Mouse (Mus musculus): ENCODE results near the gene Zic4. TPM values are rescaled to one million over a fixed set of nuclear protein-coding genes. Genes with fewer than 3 reads are reported as not detected.

Gene Zic4
- polyA plus RNA-seq, 1 experiment from 2014 or later: not detected

GRCm38 (mm10) chr9:91352786-91353185, 9.4 kb upstream of the Zic4 start:
- no peak for TF ChIP-seq CTCF (IDR thresholded peaks at IDR 0.05; ENCODE audit: low read depth)
- no peaks in the 10 kb centered on the region for H3K4me1 ChIP-seq (ENCODE audit: insufficient read depth)
- WGBS: under 1% methylated on average over 15 of the region's 15 CpGs
- no peak for ATAC-seq (ENCODE audit: insufficient read depth)
- H3K4me3 ChIP-seq (ENCODE audit: low read depth, low read length): no peak overlapping the region
- no peaks in the 10 kb centered on the region for H3K36me3 ChIP-seq (ENCODE audit: insufficient read depth)
- H3K9ac ChIP-seq: no peak overlapping the region
- peak; percentile 22 for DNase-seq
- no peak overlapping the region for H3K4me2 ChIP-seq
- H3K27ac ChIP-seq (ENCODE audit: low read depth): no peak overlapping the region
- peaks cover 85% of the 10 kb centered on the region for H3K27me3 ChIP-seq (ENCODE audit: insufficient read depth, low read length)
- H3K9me3 ChIP-seq (ENCODE audit: low read depth, low read length): no peaks in the 10 kb centered on the region

DNA sequence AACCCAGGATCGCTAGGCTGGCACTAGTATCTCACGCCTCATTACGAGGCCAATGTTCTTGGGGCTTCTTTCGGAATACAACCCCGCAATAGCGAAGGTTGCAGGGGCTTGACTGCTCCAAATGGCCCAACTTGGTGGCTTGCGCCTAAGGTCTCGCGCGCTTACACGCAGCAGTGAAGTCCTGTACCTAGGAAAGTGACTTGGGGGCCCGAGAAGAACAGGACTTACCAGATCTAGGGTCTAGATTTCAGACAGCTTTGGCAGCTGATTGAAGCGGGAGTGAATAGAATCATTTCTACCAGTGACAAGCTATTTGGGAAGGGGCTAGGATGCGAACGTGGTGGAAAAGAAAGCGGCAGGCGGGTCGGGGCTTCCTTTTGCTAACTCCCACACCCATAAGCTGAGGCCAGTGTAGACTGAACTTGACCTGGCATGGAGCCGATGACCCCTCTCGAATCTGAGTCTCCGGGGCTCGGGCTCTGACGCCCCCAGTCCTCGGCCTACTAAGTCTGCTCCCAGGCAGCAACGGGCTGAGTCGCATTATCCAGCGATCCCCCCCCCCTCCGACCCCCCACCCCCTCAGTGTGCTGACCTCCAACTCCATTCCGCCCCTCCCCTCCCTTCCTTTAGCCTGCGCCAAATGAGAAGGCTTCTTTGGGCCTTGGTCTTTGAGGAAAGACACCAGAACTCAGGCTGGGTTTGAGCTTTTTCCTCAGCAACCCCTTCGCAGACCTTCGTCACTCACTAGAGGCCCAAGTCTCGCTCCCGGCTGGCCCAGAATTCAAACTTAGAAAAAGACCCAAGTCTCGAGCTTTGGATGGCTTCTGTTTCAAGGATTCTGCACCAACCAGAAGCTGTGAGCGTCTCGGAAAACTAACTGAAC, 8.4 kb upstream of the Zic4 start:
- H3K27ac ChIP-seq (ENCODE audit: low read depth): no peak overlapping the region
- peak; percentile 28; the same call in 1 of the 2 replicates for ATAC-seq (ENCODE audit: insufficient read depth)
- H3K4me2 ChIP-seq: no peak overlapping the region
- no peak overlapping the region for H3K4me3 ChIP-seq (ENCODE audit: low read depth, low read length)
- H3K27me3 ChIP-seq (ENCODE audit: insufficient read depth, low read length): peaks cover 89% of the 10 kb centered on the region
- no peaks in the 10 kb centered on the region for H3K4me1 ChIP-seq (ENCODE audit: insufficient read depth)
- no peak for TF ChIP-seq CTCF (IDR thresholded peaks at IDR 0.05; ENCODE audit: low read depth)
- WGBS: 6% methylated on average over 37 of the region's 37 CpGs
- no peak overlapping the region for H3K9ac ChIP-seq
- DNase-seq: no peak
- no peaks in the 10 kb centered on the region for H3K9me3 ChIP-seq (ENCODE audit: low read depth, low read length)
- H3K36me3 ChIP-seq (ENCODE audit: insufficient read depth): no peaks in the 10 kb centered on the region

- ATAC-seq (ENCODE audit: insufficient read depth) (no peak), DNase-seq (no peak)
- Histone ChIP-seq H3K9ac (no peak overlapping the region), H3K36me3 (ENCODE audit: insufficient read depth) (no peaks in the 10 kb centered on the region), H3K27ac (ENCODE audit: low read depth) (no peak overlapping the region), H3K4me1 (ENCODE audit: insufficient read depth) (no peaks in the 10 kb centered on the region), H3K4me3 (ENCODE audit: low read depth, low read length) (no peak overlapping the region), H3K27me3 (ENCODE audit: insufficient read depth, low read length) (peaks cover 91% of the 10 kb centered on the region), H3K9me3 (ENCODE audit: low read depth, low read length) (no peaks in the 10 kb centered on the region), H3K4me2 (no peak overlapping the region)
- TF ChIP-seq CTCF (IDR thresholded peaks at IDR 0.05; ENCODE audit: low read depth): no peak
- WGBS: 4% methylated on average over 22 of the region's 22 CpGs
Observed at GRCm38 (mm10) chr9:91354434-91355269, 7.6 kb upstream of the Zic4 start.

DNA sequence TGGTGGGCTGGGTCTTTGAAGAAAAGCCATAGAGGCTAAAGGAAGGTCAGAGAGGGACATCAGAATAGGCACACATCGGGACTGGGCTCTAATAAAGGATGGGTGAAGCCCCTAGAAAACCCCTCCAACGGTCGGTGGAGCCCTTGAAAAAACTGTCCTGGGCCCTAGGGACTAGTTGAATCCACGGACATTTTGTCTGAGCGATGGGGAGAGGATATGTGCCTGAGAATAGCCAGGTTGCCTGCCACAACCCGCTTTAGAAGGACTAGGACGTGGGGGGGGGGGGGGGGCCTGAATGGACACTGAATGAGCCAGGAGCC, 7.0 kb upstream of the Zic4 start:
- peak overlapping the region; percentile 14; the same call in 1 of the 2 replicates for H3K4me3 ChIP-seq (ENCODE audit: low read depth, low read length)
- H3K27ac ChIP-seq (ENCODE audit: low read depth): no peak overlapping the region
- no peak for DNase-seq
- H3K27me3 ChIP-seq (ENCODE audit: insufficient read depth, low read length): peaks cover 90% of the 10 kb centered on the region
- H3K4me2 ChIP-seq: peak overlapping the region; percentile 45
- under 1% methylated on average over 6 of the region's 7 CpGs for WGBS
- H3K9ac ChIP-seq: no peak overlapping the region
- H3K4me1 ChIP-seq (ENCODE audit: insufficient read depth): no peaks in the 10 kb centered on the region
- no peak for ATAC-seq (ENCODE audit: insufficient read depth)
- H3K9me3 ChIP-seq (ENCODE audit: low read depth, low read length): no peaks in the 10 kb centered on the region
- no peak for TF ChIP-seq CTCF (IDR thresholded peaks at IDR 0.05; ENCODE audit: low read depth)
- H3K36me3 ChIP-seq (ENCODE audit: insufficient read depth): no peaks in the 10 kb centered on the region

- H3K4me2 ChIP-seq: peak overlapping the region; percentile 45
- no peaks in the 10 kb centered on the region for H3K36me3 ChIP-seq (ENCODE audit: insufficient read depth)
- H3K9ac ChIP-seq: no peak overlapping the region
- no peaks in the 10 kb centered on the region for H3K4me1 ChIP-seq (ENCODE audit: insufficient read depth)
- no peaks in the 10 kb centered on the region for H3K9me3 ChIP-seq (ENCODE audit: low read depth, low read length)
- 1% methylated on average over 33 of the region's 35 CpGs for WGBS
- no peak for TF ChIP-seq CTCF (IDR thresholded peaks at IDR 0.05; ENCODE audit: low read depth)
- peak; percentile 49; the same call in 1 of the 2 replicates for ATAC-seq (ENCODE audit: insufficient read depth)
- peaks cover 90% of the 10 kb centered on the region for H3K27me3 ChIP-seq (ENCODE audit: insufficient read depth, low read length)
- no peak overlapping the region for H3K27ac ChIP-seq (ENCODE audit: low read depth)
- peak; percentile 56 for DNase-seq
- peak overlapping the region; percentile 14; the same call in 1 of the 2 replicates for H3K4me3 ChIP-seq (ENCODE audit: low read depth, low read length)
Observed at GRCm38 (mm10) chr9:91355629-91356352, 6.4 kb upstream of the Zic4 start.

DNA sequence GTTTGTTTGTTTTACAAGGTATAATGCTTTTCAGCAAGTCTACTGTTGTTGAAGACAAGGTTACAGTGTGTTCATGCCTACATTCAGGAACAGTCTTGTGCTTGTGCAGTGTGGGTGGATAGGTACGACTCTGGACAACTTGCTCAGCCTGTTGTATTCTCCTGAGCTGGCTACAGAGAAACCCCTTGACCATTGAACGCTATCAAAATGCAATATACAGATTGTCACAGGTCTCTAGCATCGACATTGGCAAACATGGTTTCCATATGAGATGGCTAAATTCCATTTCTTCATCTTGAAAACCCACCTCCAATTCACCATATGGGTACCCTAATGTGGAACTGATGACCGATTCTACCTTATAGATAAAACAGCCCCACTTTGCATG, 5.9 kb upstream of the Zic4 start:
- ATAC-seq (ENCODE audit: insufficient read depth) (no peak), DNase-seq (no peak)
- Histone ChIP-seq H3K4me3 (ENCODE audit: low read depth, low read length) (no peak overlapping the region), H3K4me2 (no peak overlapping the region), H3K4me1 (ENCODE audit: insufficient read depth) (no peaks in the 10 kb centered on the region), H3K9me3 (ENCODE audit: low read depth, low read length) (no peaks in the 10 kb centered on the region), H3K27me3 (ENCODE audit: insufficient read depth, low read length) (peaks cover 90% of the 10 kb centered on the region), H3K9ac (no peak overlapping the region), H3K36me3 (ENCODE audit: insufficient read depth) (no peaks in the 10 kb centered on the region), H3K27ac (ENCODE audit: low read depth) (no peak overlapping the region)
- WGBS: 18% methylated on average over 4 of the region's 4 CpGs
- TF ChIP-seq CTCF (IDR thresholded peaks at IDR 0.05; ENCODE audit: low read depth): no peak
